Mouse (Mus musculus) cerebellum, postnatal 10 days (tissue): ENCODE data around the gene Prokr2.
A peak's percentile ranks its signal among the peaks of the same experiment; 100 is the strongest.
"Not testable (repeated sequence)": the region's sequence is repeated elsewhere in the genome, so short reads cannot be mapped to it uniquely, and the experiment has no call there.

ENCODE experiments used
- DNase-seq, 2 experiments: peaks; one replicate each; pipeline ENCODE4 v3.0.0; 2021; ENCODE audit warnings: mixed read lengths in 2 of 2

The Prokr2 gene

DNA sequence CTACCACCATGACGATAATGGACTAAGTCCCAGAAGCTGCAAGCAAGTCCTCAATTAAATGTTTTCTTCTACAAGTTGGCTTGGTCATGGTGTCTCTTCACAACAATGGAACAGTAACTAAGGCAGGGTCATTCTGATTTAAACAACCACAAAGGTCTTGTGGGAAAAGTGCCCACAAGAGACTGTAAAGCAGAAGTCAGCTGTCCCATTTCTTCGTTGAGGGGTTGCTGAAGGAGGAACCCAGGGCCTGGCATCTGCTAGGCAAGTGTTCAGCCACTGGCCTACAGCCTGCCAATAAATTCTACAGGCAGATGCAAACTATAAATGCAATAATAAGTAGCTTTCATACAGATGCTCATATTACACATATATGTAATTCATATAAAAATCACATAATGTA, 48.0 kb downstream of the Prokr2 start:
- no peak for DNase-seq

DNA sequence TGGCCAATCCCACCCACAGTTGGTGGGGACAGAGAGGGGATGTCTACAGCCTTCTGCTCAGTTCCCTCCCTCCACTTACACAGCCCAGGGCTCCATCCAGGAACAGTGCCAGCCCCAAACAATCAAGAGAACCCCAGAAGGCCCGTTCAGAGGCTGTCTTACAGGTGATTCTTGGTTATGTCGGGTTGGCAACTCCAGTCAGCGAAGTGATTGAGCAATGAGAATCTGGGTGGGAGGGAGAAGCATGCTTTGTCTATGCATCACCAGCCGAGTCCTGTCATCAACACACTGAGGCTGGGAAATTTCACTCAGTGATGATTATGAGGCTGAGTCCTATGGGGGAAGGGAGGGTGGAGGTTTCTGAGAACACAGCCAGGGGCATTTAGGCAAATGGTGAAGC, 61.7 kb downstream of the Prokr2 start:
- DNase-seq, result no peak

DNA sequence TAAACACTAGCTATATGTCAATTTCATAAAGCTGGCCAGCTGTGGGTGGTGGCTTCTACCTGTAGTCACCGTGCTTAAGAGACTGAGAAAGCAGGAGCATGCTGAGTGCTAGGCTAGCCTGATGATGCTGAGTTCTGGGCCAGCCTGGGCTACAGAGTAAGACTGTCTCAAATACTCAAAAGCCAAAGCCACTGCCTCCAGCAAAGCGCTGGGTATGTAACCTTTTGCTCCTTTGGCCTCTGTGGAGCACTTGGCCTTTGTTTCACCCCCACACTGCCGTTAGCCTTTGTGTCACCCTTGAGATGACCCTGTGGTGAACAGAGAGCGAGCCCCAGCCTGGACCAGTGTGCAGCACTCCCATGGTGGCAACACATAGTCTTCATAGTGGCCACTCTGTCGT, 64.7 kb downstream of the Prokr2 start:
- DNase-seq, result no peak

DNA sequence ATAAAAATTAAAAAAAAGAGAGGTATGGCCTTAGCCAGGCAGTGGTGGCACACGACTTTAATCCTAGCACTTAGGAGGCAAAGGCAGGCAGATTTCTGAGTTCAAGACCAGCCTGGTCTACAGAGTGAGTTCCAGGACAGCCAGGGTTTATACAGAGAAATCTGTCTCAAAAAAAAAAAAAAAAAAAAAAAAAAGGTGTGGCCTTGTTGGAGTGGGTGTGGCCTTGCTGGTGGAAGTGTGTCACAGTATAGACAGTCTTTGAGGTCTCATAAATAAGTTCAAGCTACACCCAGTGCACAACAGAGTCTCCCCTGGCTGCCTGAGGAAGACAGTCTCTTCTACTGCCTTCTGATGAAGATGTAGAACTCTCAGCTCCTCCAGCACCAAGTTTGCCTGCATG, 68.1 kb downstream of the Prokr2 start:
- DNase-seq, result no peak

DNA sequence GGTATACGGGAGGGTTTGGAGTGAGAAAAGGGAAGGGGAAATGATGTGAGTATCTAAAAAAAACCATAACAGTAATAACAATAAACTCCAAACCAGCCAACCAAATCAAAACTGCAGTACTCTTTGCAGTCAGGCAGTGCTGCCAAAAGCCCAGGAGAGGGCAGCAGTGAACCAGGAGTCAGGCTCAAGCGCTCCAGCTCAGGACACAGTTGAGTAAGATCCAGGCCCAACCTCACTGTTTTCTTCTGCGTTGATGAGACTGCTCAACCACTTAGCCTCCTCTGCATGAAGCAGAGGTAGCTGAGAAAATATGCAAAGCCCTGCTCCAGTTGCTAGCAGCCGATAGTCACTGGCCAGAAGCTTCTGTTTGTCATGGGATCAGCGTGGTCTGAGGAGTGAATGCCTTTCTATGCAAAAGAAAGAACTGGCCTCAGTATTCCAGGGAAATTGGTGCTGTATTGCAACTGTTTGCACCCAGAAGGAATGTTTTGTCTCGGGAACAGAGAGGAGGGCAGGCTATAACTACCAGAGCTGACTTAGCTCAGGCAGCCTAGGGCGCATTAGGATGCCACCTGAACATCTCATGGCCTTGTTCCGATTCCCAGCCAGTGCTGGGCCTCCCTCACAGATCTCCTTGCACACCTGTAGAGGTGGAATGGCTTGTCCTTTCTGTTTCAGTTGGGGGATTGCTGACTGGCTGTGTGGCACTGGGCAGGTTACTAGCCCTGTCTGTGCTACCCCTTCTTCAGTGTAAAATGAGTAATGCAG, 69.0 kb downstream of the Prokr2 start:
- peak; percentile 82 to 88 for DNase-seq

DNA sequence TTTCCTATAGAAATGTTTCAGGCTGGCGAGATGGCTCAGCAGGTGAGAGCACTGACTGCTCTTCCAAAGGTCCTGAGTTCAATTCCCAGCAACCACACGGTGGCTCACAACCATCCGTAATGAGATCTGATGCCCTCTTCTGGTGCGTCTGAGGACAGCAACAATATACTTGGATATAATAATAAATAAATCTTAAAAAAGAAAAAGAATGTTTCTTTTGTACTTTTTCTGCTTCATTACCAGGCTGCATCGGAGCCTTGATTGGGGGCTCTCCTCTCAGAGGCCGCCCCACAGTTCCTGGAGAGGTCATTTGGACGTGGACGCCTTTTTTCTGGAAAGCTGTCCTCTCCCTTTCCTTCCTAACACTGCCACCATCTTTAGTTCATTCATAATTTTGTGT, 71.2 kb downstream of the Prokr2 start:
- DNase-seq, result not testable (repeated sequence)

DNA sequence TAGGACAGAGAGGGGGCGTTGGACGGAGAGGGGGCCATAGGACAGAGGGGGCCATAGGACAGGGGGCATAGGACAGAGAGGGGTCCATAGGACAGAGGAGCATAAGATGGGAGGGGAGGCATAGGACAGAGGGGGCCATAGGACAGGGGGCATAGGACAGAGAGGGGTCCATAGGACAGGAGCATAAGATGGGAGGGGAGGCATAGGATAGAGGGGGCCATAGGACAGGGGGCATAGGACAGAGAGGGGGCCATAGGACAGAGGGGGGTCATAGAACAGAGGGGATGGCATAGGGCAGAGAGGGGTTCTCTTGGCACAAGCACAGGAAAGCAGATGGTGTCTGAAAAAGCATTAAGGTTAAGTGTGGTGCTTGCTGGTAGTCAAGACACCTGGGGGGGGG, 71.7 kb downstream of the Prokr2 start:
- DNase-seq, result no peak

DNA sequence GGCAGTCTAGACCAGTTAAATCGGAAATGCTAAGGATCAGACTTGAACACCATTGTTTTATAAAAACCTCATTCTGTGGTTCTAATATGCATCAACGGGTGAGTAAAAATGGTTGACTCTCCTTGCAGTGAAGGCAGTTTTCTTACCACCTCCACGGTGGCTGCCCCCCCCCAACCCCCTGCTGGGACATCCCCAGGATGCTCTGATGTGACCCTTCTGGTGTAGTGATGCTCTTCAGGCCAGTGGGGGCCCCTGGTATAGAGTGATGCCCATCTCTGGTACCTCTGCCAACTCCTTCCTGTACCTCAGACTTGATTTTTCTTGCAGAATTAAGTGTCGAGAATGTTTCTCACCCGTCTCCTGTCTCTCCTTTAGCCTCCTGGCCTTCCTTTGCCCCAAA, 72.6 kb downstream of the Prokr2 start:
- peak in 1 of 2 experiments; percentile 32 for DNase-seq

DNA sequence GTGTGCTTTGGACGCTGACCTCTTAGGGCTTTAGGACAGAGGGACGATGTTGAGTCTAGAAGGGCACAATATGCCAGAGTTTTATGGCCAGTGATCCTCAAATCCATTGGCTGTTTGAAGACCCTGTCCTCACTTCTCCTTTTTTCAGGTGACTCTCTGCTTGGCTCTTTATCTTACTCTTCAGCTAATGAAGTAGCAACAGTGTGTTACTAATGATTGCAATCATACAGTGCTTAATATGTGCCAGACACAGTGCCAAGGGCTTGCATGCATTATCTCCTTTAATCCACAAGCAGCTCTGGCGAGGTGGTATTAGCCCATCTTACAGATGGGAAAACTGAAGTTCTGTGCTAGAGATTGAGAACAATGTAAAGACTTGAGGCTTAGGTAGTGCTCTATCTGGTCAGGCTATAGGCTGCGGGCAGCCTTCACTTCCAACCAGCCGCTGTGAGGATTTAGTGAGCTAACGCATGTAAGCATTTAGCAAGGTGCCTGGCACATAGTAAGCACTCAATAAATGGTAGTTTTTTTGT, 75.8 kb downstream of the Prokr2 start:
- DNase-seq, result no peak

DNA sequence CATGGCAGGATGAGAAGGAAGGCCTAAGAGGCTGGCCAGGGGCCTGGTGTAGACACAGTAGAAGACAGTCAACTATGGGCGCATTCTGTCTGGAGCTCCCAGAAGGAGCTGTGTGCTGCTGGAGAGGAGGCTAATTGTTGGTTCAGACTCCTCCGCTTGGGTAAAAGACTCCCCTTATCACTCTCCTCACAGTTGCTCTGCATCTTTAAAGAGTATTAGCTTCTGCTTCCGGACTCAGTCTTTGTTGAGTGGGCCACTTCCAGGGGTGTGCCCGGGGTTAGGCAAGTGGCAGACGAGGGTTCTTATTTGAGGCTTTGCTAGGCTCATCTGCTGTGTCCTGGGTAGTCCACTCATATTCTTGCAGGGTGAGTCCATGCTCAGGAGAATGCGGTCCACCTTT, 76.4 kb downstream of the Prokr2 start:
- no peak for DNase-seq

DNA sequence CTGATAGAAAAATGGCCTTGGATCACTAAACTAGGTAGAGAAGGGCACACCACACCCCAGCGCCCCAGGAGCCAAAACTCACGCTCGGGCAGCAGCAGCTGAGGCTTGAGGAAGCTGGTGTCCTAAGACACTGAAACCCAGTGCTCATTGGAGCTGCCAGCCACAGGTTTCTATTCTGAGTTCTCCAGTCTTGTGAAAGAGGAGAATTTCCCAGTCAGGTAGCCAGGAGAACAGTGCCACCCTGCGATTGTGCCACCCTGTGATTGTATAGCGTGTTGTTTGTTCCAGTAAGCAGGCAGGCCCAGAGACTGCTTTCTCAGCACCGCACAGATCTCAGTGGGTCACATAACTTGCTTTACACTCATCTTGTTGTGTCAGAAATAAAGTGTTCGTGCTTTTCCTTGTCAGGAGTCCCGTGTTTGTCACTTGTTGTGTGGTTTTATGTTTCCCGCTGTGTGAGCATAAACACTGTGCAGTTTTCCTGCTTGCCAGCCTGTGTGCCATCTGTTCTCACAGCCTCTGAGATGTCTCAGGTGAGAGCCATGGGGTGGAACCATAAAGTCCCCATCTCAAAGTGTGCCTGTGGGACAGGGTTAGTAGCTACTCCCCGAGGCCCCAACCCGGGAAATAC, 77.9 kb downstream of the Prokr2 start:
- DNase-seq, result no peak

DNA sequence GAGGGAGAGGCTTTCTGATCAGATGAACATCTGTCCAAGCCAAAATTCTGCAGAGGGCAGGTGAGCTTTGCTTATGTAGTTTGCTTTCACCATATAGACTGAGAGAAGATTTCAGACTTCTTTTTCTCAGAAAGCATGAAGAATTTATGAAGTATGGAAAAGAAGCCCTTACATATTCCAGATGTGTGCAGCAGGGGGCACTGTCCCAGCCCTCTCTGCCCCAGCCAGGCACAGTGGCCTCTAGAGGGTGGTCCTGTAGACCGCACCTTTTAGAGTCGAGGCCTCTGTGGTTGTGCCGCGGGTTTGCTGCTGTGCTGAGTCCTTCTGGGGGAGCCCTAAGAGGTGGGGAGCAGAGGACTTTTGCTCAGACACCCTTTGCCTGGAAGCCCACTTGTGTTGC, 79.3 kb downstream of the Prokr2 start:
- DNase-seq, result no peak

DNA sequence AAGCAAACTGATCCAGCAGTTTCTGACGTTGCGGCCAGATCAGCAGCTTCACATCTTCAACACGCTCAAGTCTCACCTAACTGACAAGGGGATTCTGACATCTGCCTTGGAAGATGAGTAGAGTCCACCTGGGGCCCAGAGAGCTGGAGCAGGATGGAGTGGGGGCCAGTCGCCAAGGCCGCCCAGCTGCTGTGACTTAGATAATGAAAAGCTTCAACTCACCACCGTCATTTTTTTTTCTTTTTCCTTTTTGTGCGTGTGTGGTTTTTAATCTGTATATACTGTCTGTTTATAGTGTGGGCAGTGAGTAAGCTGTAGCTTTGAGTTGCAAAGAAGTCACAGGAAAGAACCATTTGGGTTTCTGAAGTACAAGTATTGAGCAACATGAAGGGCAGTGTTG, 80.1 kb downstream of the Prokr2 start:
- DNase-seq, result no peak

DNA sequence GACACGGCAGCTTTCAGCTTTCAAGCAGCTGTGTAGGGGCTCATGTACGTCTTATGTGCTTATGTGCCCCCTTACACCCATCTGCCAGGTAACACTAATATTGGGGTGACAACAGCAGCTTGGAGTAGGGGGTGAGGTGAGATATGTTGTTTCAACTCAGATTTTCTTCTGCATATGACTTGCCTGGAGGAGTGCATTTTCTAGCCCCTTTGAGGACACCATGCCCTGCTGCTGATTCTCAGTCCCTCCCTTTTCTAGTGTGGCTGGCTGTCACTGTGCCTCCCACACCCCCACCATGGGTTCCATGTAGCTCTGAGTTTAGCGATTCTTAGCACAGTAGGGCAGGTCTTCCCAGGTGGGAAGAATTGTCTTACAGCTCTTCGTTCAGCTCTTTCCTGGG, 83.8 kb downstream of the Prokr2 start:
- no peak for DNase-seq

DNA sequence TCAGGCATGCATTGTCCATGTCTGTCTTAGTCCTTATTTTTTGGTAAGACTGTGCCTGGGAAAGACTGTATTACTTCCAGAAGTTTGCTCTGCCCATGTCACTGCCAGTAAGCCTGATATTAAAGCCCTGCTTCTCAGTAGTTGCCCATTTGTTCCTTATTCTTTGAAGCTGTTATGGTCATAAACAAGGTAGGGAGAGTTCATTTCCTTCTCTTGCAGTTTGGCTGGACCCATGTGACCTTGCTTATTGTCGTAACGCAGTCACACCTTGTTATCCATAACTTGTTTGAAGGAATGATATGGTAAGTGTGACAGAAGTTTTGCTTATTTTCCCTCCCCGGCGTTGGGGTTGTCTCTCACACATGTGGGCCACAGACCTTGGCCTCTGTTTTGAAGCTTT, 87.0 kb downstream of the Prokr2 start:
- no peak for DNase-seq

DNA sequence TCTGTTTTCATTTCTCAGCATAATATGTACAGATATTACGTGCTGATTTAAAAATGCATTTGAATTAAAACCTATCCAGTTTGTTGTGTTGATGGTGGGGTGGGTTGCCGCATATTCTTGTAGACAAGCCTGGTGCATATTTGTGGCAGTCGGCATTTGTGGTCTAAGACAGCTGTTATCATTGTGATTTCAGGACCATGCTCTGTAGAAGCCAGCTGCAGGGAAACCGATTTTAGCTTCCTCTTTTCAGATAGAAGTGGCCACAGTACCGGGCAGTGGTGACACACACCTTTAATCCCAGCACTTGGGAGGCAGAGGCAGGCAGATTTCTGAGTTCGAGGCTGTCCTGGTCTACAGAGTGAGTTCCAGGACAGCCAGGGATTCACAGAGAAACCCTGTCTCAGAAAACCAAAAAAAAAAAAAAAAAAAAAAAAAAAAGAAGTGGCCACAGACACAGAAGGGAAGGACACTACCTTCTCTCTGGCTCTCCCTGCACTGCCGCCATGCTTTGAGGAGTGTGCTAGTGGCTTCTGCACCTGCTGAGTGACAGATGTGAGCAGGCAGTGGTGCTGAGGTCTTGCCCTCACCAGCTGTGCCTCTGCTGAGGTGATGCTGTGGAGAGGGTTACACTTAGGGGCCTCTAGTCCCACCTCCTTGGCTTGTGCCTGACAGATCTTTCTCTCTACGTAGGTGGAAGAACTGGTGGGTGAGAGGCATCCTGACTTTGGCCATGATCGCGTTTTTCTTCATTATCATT, 91.4 kb downstream of the Prokr2 start:
- no peak for DNase-seq

DNA sequence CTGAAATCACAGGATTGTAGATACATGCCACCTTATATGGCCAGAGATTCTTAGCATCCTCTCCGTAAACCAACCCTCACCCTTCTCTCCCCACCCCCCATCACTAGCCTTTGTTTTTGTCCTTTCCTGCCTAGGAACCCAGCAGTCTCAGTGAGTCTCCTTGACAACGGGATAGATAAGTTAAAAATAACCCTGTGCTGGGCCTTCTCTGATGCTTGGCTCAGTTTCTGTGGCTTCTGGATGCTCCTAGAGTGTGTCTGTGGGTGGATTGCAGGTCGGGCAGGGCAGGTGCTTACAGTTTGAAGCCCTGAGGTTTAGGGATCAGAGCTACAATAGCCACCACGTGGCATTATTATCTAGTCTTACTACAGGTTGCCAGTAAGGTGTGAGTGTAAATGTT, 93.2 kb downstream of the Prokr2 start:
- peak; percentile 58 for DNase-seq

DNA sequence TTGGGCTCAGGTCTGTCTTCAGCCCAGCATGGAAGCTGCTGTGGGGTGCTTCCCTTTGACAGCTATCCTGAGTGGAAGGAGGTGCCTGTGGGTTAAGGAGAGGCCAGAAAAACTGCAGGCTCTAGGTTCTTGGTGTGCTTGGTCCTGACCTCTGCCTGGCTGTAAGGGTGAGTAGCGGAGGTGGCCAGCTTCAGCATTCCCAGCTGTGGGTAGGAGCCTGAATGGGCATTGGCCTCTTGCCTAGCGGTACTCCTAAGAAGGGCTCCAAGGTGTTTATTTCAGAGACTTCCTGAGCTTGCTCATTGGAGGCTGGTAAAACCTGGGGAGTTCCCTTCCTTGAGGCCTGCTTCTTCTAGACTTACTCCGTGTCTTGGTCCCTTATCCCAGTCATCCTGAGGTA, 94.0 kb downstream of the Prokr2 start:
- DNase-seq, result peak in 1 of 2 experiments; percentile 37

DNA sequence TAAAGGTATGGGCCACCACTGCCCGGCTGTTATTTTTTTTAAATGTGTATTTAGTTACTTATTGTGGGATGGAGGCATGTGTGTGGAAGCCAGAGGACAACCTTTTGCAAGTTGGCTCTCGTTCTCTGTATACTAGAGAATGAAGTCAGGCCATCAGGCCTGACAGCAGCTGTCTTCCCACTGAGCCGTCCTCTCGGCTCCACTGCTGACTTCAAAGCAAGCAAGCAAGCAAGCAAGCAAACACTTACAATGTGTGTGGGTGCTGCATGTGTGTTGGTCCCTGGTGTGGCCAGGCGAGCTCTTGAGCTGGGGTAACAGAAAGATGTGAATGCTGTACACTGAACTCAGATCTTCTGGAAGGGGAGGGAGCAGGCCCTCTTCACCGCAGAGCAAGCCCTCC, 94.4 kb downstream of the Prokr2 start:
- DNase-seq, result no peak

DNA sequence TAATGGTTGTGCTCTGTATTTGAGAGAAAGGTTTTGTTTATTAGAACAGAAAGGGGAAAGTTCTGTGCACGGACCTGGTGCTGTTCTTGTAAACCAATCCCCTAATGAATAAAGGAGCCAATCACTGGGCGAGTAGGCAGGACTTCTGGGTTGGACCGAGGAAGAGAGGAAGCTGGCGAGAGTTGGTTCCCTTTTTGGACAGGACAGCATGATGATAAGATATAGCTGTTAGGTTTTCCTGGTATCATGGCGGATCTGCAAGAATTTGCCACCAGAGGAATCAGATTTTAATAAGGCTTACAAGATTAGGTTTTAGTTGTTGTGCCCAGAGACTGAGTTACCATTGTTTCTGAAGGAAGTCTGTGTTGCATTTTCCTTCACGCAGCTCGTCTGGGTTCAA, 96.0 kb downstream of the Prokr2 start:
- DNase-seq, result not testable (repeated sequence)
